Mouse (Mus musculus) liver, embryonic 14.5 days (tissue): ENCODE data around the gene C2cd2.

Source experiments
- CTCF ChIP-seq: IDR thresholded peaks from 2 replicates; pipeline ENCODE4 v1.5.1; 2016; ENCODE audit warnings: antibody characterized with exemption, low read depth, control low read depth
- EP300 ChIP-seq: IDR thresholded peaks from 2 replicates; pipeline ENCODE4 v1.6.1; 2016; ENCODE audit warnings: antibody characterized with exemption, low read depth

DNA sequence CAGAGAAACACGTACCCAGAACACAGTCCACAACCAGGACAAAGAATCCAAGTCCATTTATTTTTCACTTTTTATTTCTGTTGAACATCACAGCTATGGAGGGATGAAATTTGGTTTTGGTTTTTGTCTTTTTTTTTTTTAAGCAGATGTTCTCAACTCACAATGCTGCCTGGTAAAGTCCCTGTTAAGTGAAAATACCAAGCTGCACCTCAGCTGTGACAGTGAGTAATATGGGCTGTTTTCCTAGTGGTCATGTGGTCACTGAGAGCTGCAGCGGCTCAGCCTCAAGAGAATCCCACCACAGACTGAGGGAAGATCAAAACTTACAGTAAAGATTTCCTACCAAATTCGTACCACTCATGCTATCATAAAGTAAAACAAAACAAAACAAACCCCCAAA, 130.2 kb downstream of the C2cd2 start:
- TF ChIP-seq CTCF: no peak
- no peak for TF ChIP-seq EP300
